Mouse (Mus musculus): ENCODE data around the gene Rnf169.

GRCm38 (mm10) chr7:99878254-99878653, 102.0 kb downstream of the Rnf169 start:
- TF ChIP-seq POLR2A (IDR thresholded peaks at IDR 0.05; ENCODE audit: insufficient read depth, low read depth, low read length) (no peak), CTCF (IDR thresholded peaks at IDR 0.05) (no peak), EP300 (IDR thresholded peaks at IDR 0.05; ENCODE audit: insufficient read depth, low read depth, low read length) (no peak)

Data from heart, adult 2 months (tissue).